Mouse (Mus musculus) embryonic fibroblast, embryonic 13.5 days (primary cell): ENCODE results near the gene Pcbp3. TPM values are rescaled to one million over a fixed set of nuclear protein-coding genes. Genes with fewer than 3 reads are reported as not detected.

ENCODE experiments used
- H3K27ac ChIP-seq: 2 replicates; pipeline ENCODE4 v1.5.1; 2012; ENCODE audit warnings: low read length, control low read depth, inconsistent platforms; ENCODE audit not compliant: insufficient read depth
- H3K4me1 ChIP-seq: 2 replicates; pipeline ENCODE4 v1.6.1; 2011; ENCODE audit warnings: low read length; ENCODE audit not compliant: control insufficient read depth, insufficient read depth
- H3K4me3 ChIP-seq: 2 replicates; pipeline ENCODE4 v1.5.1; 2011; ENCODE audit warnings: mild to moderate bottlenecking, control low read depth, low read length; ENCODE audit not compliant: insufficient read depth
- CTCF ChIP-seq: IDR thresholded peaks from 2 replicates; pipeline ENCODE4 v1.5.1; 2011; ENCODE audit warnings: mild to moderate bottlenecking, control low read depth, low read length, moderate library complexity, borderline replicate concordance; ENCODE audit not compliant: insufficient read depth
- POLR2A ChIP-seq: IDR thresholded peaks from 2 replicates; pipeline ENCODE4 v1.6.1; 2011; ENCODE audit warnings: low read depth, mild to moderate bottlenecking, control low read depth, low read length, moderate library complexity
- polyA plus RNA-seq: library from polyadenylated mRNA; stranded (reverse); fragments of >200 nt; gene quantifications from 2 replicates; pipeline ENCODE4 v1.2.4, GENCODE M21; 2011; ENCODE audit warnings: low read depth; ENCODE audit not compliant: missing spikeins, insufficient read length

The Pcbp3 gene
- polyA plus RNA-seq, result 12.0 and 16.8 TPM in 2 replicates

DNA sequence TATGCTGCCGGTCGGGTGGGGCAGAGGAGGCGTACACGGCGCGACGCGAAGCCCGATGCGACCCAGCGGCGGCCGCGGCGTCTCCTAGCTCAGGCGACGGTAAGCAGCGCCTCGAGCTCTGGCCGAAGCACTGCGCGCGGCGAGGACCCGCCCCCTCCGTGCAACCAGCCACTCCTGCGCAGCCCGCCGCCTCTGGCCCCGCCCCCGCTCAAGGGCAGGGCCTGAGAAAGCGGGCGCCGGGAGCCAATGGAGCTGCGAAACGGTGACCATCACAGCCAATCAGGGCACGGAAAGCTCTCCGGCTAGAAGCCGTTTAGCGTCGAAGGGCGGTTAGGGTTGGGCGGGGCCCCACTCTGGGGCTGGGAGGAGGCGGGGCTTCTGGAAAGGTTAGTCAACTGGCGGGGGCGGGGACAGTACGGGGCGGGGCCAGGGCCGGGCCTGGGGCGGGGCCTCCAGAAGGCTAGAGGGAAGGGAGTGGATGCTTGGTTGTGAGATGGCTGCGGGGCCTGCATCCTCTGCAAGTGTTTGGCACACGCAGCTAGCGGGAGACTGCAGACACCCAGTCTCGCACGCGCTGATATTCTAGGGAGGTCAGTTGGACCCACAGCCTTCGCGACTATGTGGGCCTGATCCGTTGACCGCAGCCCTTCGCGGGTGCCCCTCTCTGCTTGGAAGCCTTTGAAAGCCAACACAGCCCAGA lies at the start of gene Pcbp3:
Gene Pcbp3 (minus strand): TSS at position 98 of the 700 bp plus-strand sequence.
- Histone ChIP-seq H3K27ac (no peak within 1 kb of the TSS), H3K4me3 (peak within 1 kb of the TSS; percentile 54), H3K4me1 (0 out of 2 replicates have a peak, but pooled peaks cover 2% of the 10 kb centered on the region)
- no peak for TF ChIP-seq CTCF
- TF ChIP-seq POLR2A, result peak; percentile 83

DNA sequence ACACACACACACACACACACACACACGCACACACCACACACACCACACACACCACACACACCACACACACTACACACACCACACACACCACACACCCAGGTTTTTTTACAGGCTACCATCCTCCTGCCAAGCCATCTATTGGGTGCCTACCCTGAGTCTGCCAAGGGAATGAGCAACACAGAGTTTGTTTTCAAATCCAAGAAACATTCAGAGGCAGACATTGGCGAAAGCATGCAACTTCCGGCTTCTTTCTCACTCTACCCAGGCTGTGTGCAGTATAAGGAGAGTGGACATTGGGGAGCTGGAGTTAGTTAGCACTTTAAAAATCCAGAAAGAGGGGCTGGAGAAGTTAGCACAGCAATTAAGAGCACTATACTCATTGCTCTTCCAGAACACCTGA lies 47.0 kb upstream of the Pcbp3 start:
- H3K27ac ChIP-seq, result no peak overlapping the region
- TF ChIP-seq CTCF, result no peak
- TF ChIP-seq POLR2A, result no peak

DNA sequence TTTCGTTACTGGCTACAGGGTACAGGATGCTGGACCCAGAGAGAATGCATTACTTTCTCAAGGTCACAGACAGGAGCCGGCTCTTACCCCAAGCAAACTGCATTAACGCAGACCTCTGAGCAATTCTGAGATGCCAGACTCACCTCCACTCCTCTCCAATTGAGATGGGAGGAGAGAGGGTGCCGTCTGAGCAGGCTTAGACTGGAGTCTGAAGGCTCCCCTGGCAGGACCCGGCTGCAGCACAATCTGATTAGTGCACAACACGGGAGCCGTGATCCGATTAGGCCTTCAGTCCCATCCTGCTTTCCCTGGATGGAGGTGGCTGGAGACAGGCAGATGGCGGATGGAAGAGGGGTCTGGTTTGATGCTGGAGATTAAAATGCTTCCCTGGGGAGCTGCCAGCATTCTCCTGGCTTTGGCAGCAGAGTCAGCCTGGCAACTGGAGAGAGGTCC lies 46.4 kb upstream of the Pcbp3 start:
- Histone ChIP-seq H3K4me3 (no peak overlapping the region), H3K27ac (no peak overlapping the region), H3K4me1 (no peaks in the 10 kb centered on the region; the same call in 1 of the 2 replicates)
- no peak for TF ChIP-seq POLR2A
- TF ChIP-seq CTCF, result no peak

More for the DNA sequence above, 47.0 kb upstream of the Pcbp3 start:
- H3K4me1 ChIP-seq, result no peaks in the 10 kb centered on the region; the same call in 1 of the 2 replicates
- H3K4me3 ChIP-seq, result no peak overlapping the region

DNA sequence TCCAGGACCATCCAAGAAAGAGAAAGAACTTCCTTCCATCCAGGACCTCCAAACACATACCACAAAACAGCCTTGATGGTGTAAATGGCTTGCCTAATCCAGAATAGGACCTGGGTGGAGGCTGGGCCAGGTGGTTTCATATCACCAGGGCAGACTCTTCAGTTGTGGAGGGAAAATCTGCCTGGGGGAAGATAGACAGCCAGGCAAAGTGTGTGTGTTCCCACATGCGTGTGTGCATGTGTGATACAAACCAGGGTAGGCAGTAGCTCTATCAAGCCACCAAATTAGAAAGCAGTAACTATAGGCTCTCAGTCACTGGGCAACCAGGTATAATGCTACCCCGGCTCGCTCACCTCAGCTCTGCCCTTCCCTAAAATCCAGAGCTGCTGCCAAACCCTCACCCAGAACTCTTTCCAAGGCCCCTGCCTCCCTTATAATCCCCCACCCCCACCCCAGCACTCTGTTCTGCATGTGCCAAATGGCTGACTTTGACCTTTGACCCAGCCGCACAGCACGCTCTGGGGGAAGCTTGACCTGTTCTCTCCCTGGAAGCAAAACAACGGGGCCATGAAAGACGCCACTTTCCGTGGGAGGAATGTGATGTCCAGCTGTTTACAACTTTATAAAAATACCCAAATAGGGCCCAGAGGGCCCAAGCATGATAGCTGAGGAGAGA lies 45.9 kb upstream of the Pcbp3 start:
- Histone ChIP-seq H3K27ac (no peak overlapping the region), H3K4me1 (no peaks in the 10 kb centered on the region; the same call in 1 of the 2 replicates), H3K4me3 (no peak overlapping the region)
- TF ChIP-seq POLR2A, result no peak
- no peak for TF ChIP-seq CTCF

DNA sequence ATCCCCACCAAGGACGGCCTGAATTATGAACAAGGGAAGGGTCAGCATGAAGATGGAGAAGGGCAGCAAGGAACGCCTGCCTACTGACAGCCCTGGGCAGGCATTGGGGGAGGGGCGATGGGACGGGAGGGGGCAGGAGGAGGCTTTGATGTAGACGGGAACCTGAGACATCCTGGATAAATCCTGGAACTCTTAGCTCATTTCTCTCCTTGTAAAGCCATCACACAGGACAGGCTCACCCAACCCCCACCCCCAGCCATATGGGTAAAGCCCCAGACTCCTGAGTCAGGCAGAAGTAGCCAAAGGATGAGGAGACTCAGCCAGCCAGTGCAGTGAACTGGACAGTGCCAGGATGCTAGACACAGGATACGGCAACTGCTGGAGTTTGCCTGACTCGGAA lies 43.2 kb upstream of the Pcbp3 start:
- no peak overlapping the region for H3K4me3 ChIP-seq
- no peak overlapping the region for H3K27ac ChIP-seq
- no peak for TF ChIP-seq CTCF
- TF ChIP-seq POLR2A, result no peak
- H3K4me1 ChIP-seq, result no peaks in the 10 kb centered on the region; the same call in 1 of the 2 replicates

DNA sequence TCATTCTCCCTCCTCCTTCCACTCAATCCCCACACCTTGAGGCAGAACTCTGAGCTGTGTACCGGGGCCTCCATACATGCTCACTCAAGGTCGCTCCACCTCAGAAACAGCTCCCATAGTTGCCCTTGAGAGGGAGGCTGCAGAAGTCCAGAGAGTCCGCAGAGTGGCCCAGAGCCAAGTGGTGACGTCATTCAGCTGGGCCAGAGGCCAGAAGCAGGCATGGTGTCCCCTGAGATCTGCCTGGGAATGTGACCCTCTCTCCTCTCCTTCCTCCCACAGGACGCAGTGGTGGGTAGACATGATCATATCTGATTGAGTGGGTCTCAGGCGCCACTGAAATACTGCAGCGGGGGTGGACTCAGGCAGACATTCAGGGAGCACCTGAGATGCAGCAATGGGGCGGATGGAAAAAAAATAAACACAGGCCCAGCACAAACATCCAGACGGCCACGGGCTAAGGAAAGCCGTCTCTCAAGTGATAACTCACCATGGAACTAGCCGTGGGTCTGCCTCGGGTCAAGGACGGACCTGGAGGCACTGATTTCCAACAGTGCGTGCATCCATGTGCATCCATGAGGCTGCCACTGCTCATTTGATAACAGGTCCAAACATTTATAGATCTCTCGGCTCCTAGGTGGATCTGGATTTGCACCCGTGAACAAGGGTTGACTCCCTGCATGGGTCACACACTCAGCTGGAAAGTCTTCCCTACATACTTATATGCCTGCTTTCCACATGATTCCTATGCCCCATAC lies 36.2 kb upstream of the Pcbp3 start:
- TF ChIP-seq POLR2A (no peak), CTCF (no peak)
- H3K27ac ChIP-seq, result no peak overlapping the region
- H3K4me3 ChIP-seq, result no peak overlapping the region
- no peaks in the 10 kb centered on the region for H3K4me1 ChIP-seq

DNA sequence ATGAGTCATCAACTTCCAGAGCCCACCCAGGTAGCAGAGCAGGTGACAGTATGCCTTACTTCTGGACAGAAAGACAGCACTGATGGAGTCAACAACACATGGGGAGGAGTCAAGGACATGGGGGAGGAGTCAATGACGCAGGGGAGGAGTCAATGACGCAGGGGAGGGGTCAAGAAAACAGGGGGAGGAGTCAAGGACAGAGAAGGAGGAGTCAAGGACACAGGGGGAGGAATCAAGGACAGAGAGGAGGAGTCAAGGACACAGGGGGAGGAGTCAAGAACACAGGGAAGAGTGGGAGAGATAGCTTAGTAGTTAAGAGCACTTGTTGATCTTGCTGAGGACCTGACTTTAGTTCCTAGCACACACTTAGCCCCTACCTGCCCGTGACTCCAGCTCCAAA lies 30.8 kb upstream of the Pcbp3 start:
- Histone ChIP-seq H3K27ac (no peak overlapping the region), H3K4me1 (no peaks in the 10 kb centered on the region), H3K4me3 (no peak overlapping the region)
- TF ChIP-seq CTCF (no peak), POLR2A (no peak)

DNA sequence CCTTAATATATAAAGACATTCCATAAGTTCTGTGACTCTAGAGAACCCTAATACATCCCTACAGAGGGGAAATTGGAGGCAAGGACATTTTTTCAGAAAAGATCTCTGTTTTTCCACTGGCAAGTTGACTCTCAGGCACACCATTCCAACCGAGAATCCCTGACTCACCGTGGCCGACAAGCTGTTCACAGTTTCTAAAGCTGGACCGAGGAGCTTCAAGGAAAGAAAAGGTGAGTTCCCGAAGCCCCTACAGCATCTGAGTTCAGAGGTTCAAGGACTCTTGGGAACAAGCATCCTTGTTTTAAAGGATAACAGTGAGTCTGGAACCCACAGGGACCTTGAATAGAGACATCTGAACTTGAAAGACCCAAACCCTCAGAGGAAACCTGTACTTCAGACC lies 26.9 kb upstream of the Pcbp3 start:
- Histone ChIP-seq H3K27ac (no peak overlapping the region), H3K4me1 (no peaks in the 10 kb centered on the region), H3K4me3 (no peak overlapping the region)
- TF ChIP-seq POLR2A, result no peak
- TF ChIP-seq CTCF, result no peak

DNA sequence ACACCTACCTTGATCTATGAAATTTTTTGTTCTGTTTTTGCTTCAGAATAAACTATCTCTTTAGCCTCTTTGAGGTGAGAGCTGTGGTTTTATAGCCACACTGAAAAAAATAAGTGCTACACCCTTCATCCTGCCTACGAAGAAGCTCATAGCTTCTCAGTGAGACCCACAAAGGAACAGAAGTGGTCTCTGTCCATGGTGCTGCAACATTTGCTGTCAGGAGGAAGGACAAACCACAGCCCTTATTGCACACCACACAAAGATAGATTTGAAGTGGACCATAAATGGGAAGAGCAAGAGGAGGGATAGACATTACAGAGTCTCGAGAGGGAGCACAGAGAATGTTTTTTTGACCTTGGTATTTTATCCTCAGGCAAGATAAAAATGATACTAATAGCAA lies 16.4 kb upstream of the Pcbp3 start:
- Histone ChIP-seq H3K4me3 (no peak overlapping the region), H3K27ac (no peak overlapping the region), H3K4me1 (no peaks in the 10 kb centered on the region)
- TF ChIP-seq POLR2A (no peak), CTCF (no peak)
